Mouse (Mus musculus): ENCODE data around the gene Krt28. TPM values are rescaled to one million over a fixed set of nuclear protein-coding genes. Genes with fewer than 3 reads are reported as not detected.

Gene Krt28
- total RNA-seq (2014; rRNA removed; ENCODE audit: low replicate concordance): 3.1 TPM in 1 of 2 replicates, not detected in the other
- polyA plus RNA-seq (2015; fragmentation: Nextera tagmentation; extraction: Ambion mirVana): 0.10 and 0.14 TPM in 2 replicates

- Histone ChIP-seq H3K4me1 (ENCODE audit: control insufficient read depth, insufficient read depth) (no peaks in the 10 kb centered on the region), H3K36me3 (replicated peaks; ENCODE audit: control insufficient read depth, insufficient read depth, low read length) (no peaks in the 10 kb centered on the region), H3K9ac (replicated peaks; ENCODE audit: low read depth, low read length) (no peak within 1 kb of the TSS), H3K4me3 (ENCODE audit: low read depth, low read length) (no peak within 1 kb of the TSS), H3K27ac (ENCODE audit: low read depth) (no peak within 1 kb of the TSS), H3K27me3 (ENCODE audit: control insufficient read depth, insufficient read depth, low read length) (0 out of 2 replicates have a peak, but pooled peaks cover 7% of the 10 kb centered on the region), H3K9me3 (replicated peaks; ENCODE audit: control insufficient read depth, low read length) (no peaks in the 10 kb centered on the region), H3K4me2 (ENCODE audit: low read depth, low read length) (no peak within 1 kb of the TSS)
- TF ChIP-seq CTCF (IDR thresholded peaks at IDR 0.05; ENCODE audit: low read depth) (no peak), EP300 (IDR thresholded peaks at IDR 0.05; ENCODE audit: low read depth) (no peak)
- DNase-seq (ENCODE audit: low spot score) (no peak), ATAC-seq (ENCODE audit: insufficient read depth, low read depth) (no peak)
- 77% methylated on average over 13 of the region's 13 CpGs for WGBS
These were observed at the start of gene Krt28 for GRCm38 (mm10) chr11:99374803-99375202. TSS of gene Krt28 (minus strand) at chr11:99374903.

GRCm38 (mm10) chr11:99422159-99422558 lies 47.5 kb upstream of the Krt28 start, which contains the start of gene Krt12:
TSS of gene Krt12 (minus strand) at chr11:99422259.
- Histone ChIP-seq H3K9ac (replicated peaks; ENCODE audit: low read depth, low read length) (no peak within 1 kb of the TSS), H3K4me3 (ENCODE audit: low read depth, low read length) (no peak within 1 kb of the TSS), H3K27me3 (ENCODE audit: control insufficient read depth, insufficient read depth, low read length) (peaks cover 10% of the 10 kb centered on the region; the same call in 1 of the 2 replicates), H3K36me3 (replicated peaks; ENCODE audit: control insufficient read depth, insufficient read depth, low read length) (no peaks in the 10 kb centered on the region), H3K4me1 (ENCODE audit: control insufficient read depth, insufficient read depth) (no peaks in the 10 kb centered on the region), H3K27ac (ENCODE audit: low read depth) (no peak within 1 kb of the TSS), H3K4me2 (ENCODE audit: low read depth, low read length) (no peak within 1 kb of the TSS), H3K9me3 (replicated peaks; ENCODE audit: control insufficient read depth, low read length) (no peaks in the 10 kb centered on the region)
- WGBS: 67% methylated on average over 10 of the region's 10 CpGs
- no peak for ATAC-seq (ENCODE audit: insufficient read depth, low read depth)
- DNase-seq (ENCODE audit: low spot score): no peak
- TF ChIP-seq EP300 (IDR thresholded peaks at IDR 0.05; ENCODE audit: low read depth) (no peak), CTCF (IDR thresholded peaks at IDR 0.05; ENCODE audit: low read depth) (no peak)

DNA sequence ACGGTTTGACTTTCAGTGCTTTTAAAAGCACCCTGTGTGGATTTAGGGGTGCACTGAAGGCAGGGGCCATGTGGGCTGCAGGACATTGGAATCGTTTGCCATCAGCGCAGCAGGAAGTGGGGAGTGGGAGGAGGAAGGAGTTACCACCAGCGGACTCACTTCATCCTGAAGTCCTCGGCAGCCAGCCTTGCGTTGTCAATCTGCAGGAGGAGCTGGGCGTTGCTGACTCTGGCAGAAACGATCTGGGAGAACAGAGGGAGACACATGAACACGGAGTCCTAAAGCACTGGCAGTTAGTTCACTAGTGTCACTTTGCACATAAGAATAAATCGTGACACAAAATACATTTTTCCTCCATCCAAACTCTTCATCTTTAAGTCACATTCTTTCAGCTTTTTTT lies 45.9 kb upstream of the Krt28 start:
- no peak for ATAC-seq (ENCODE audit: insufficient read depth, low read depth)
- no peaks in the 10 kb centered on the region for H3K4me1 ChIP-seq (ENCODE audit: control insufficient read depth, insufficient read depth)
- H3K4me2 ChIP-seq (ENCODE audit: low read depth, low read length): no peak overlapping the region
- H3K9me3 ChIP-seq (replicated peaks; ENCODE audit: control insufficient read depth, low read length): no peaks in the 10 kb centered on the region
- no peak overlapping the region for H3K4me3 ChIP-seq (ENCODE audit: low read depth, low read length)
- no peak overlapping the region for H3K27ac ChIP-seq (ENCODE audit: low read depth)
- H3K9ac ChIP-seq (replicated peaks; ENCODE audit: low read depth, low read length): no peak overlapping the region
- WGBS: 33% methylated on average over 10 of the region's 10 CpGs
- H3K36me3 ChIP-seq (replicated peaks; ENCODE audit: control insufficient read depth, insufficient read depth, low read length): no peaks in the 10 kb centered on the region
- no peak for DNase-seq (ENCODE audit: low spot score)
- H3K27me3 ChIP-seq (ENCODE audit: control insufficient read depth, insufficient read depth, low read length): peaks cover 12% of the 10 kb centered on the region; the same call in 1 of the 2 replicates
- no peak for TF ChIP-seq CTCF (IDR thresholded peaks at IDR 0.05; ENCODE audit: low read depth)
- no peak for TF ChIP-seq EP300 (IDR thresholded peaks at IDR 0.05; ENCODE audit: low read depth)

DNA sequence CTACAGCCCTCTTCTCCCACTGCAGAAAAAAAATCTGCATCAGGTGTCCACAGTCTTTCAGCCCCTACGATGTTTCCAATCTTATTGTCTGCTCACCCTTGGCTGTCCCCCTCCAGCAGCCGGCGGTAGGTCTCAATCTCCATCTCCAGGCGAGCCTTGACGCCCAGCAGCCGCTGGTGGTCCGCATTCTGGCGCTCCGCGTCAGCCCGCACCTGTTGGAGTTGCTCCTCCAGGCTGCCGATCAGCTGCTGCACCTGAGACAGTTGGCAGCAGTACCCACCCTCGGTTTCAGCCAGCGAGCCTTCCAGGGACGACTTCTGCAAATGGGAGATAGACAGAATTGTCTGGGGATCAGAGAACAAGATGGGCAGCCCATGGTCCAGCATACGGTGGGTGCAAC lies 43.1 kb upstream of the Krt28 start:
- no peaks in the 10 kb centered on the region for H3K9me3 ChIP-seq (replicated peaks; ENCODE audit: control insufficient read depth, low read length)
- H3K27ac ChIP-seq (ENCODE audit: low read depth): no peak overlapping the region
- no peak overlapping the region for H3K4me3 ChIP-seq (ENCODE audit: low read depth, low read length)
- no peak for ATAC-seq (ENCODE audit: insufficient read depth, low read depth)
- H3K4me2 ChIP-seq (ENCODE audit: low read depth, low read length): no peak overlapping the region
- no peak overlapping the region for H3K9ac ChIP-seq (replicated peaks; ENCODE audit: low read depth, low read length)
- H3K27me3 ChIP-seq (ENCODE audit: control insufficient read depth, insufficient read depth, low read length): peaks cover 8% of the 10 kb centered on the region; the same call in 1 of the 2 replicates
- H3K4me1 ChIP-seq (ENCODE audit: control insufficient read depth, insufficient read depth): no peaks in the 10 kb centered on the region
- no peak for TF ChIP-seq EP300 (IDR thresholded peaks at IDR 0.05; ENCODE audit: low read depth)
- TF ChIP-seq CTCF (IDR thresholded peaks at IDR 0.05; ENCODE audit: low read depth): no peak
- DNase-seq (ENCODE audit: low spot score): no peak
- H3K36me3 ChIP-seq (replicated peaks; ENCODE audit: control insufficient read depth, insufficient read depth, low read length): no peaks in the 10 kb centered on the region
- WGBS: 65% methylated on average over 16 of the region's 16 CpGs

DNA sequence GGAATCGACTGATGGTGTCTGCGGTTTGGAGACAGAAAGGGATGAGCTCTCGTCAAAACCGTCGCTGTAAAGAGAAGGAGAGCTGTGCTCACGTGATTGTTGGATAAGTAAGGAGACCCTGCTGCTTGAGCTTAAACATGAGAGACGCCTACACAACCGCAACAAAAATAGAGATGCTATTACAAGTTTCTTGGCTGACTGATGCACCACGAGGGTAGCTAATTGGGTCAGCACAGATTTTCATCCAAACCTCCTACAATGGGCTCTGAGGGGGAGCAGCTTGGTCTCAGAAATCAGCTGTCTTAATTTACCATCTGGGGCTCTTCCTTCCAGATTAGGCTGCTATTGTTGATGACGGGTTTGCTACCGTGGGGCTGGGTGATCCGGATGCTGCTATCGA lies 42.2 kb upstream of the Krt28 start:
- ATAC-seq (ENCODE audit: insufficient read depth, low read depth): no peak
- no peak overlapping the region for H3K4me3 ChIP-seq (ENCODE audit: low read depth, low read length)
- H3K27me3 ChIP-seq (ENCODE audit: control insufficient read depth, insufficient read depth, low read length): peaks cover 6% of the 10 kb centered on the region; the same call in 1 of the 2 replicates
- no peaks in the 10 kb centered on the region for H3K9me3 ChIP-seq (replicated peaks; ENCODE audit: control insufficient read depth, low read length)
- TF ChIP-seq EP300 (IDR thresholded peaks at IDR 0.05; ENCODE audit: low read depth): no peak
- TF ChIP-seq CTCF (IDR thresholded peaks at IDR 0.05; ENCODE audit: low read depth): no peak
- no peaks in the 10 kb centered on the region for H3K4me1 ChIP-seq (ENCODE audit: control insufficient read depth, insufficient read depth)
- H3K36me3 ChIP-seq (replicated peaks; ENCODE audit: control insufficient read depth, insufficient read depth, low read length): no peaks in the 10 kb centered on the region
- H3K4me2 ChIP-seq (ENCODE audit: low read depth, low read length): no peak overlapping the region
- H3K9ac ChIP-seq (replicated peaks; ENCODE audit: low read depth, low read length): no peak overlapping the region
- WGBS: 74% methylated on average over 13 of the region's 13 CpGs
- H3K27ac ChIP-seq (ENCODE audit: low read depth): no peak overlapping the region
- DNase-seq (ENCODE audit: low spot score): no peak

All from heart, postnatal 0 days (tissue).